Mouse (Mus musculus) cortical plate, adult 2 months (tissue): Measurements from ENCODE around the gene Tpgs1. TPM values are rescaled to one million over a fixed set of nuclear protein-coding genes. Genes with fewer than 3 reads are reported as not detected.

Source experiments
- H3K27ac ChIP-seq: fragments of 200-500 bp; 2 replicates; pipeline ENCODE4 v1.5.1; 2012; ENCODE audit warnings: low read length, control low read depth, inconsistent platforms; ENCODE audit not compliant: insufficient read depth
- H3K4me1 ChIP-seq: fragments of 200-500 bp; 2 replicates; pipeline ENCODE4 v1.6.1; 2011; ENCODE audit warnings: low read length; ENCODE audit not compliant: control insufficient read depth, insufficient read depth
- H3K4me3 ChIP-seq: fragments of 200-500 bp; 2 replicates; pipeline ENCODE4 v1.5.1; 2011; ENCODE audit warnings: mild to moderate bottlenecking, low read length, control low read depth; ENCODE audit not compliant: insufficient read depth
- CTCF ChIP-seq: fragments of 200-500 bp; IDR thresholded peaks from 2 replicates; pipeline ENCODE4 v1.5.1; 2011; ENCODE audit warnings: mild to moderate bottlenecking, control low read depth, low read length; ENCODE audit not compliant: insufficient read depth; ENCODE audit errors: extremely low read depth
- POLR2A ChIP-seq: fragments of 200-500 bp; IDR thresholded peaks from 2 replicates; pipeline ENCODE4 v1.6.1; 2011; ENCODE audit warnings: mild to moderate bottlenecking, low read length, control low read depth; ENCODE audit not compliant: insufficient read depth; ENCODE audit errors: extremely low read depth
- polyA plus RNA-seq: library from polyadenylated mRNA; depleted of rRNA; stranded (reverse); fragments of >200 nt; gene quantifications from 2 replicates; pipeline ENCODE4 v1.2.3, GENCODE M21; 2012

Tpgs1 gene
- polyA plus RNA-seq, 1 experiment: 87.5 TPM

DNA sequence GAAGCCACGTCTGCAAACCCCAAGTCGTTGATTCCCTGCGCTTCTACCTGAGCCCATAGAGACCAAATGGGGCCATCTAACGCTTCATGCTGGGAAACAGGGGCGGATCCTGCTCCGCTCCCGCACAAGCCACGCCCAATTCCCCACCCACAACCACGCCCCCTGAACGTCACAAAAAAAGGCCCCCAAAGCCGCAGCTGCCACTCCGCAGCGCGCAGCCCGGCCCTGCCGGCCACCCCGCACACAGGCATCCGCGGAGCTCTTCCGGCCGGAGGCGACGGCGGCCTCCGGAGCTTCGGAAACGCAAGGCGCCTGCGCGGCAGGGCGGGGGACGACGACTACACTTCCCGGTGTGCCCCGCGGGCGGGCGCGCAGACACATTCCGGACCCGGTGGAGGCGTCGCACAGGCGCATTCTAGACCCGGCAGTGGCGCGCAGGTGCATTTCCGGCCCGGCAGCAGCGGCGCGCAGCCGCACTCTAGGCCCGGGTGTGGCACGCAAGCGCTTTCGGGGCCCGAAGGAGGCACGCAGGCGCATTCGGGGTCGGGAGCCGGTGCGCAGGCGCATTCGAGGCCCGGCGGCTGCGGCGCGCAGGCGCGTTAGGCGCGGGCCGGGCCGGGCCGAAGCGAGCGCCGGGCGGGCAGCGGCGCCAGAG is 12.5 kb downstream of the Tpgs1 start, which contains the start of gene Cdc34:
Cdc34 (plus strand) TSS at position 605 of the 655 bp plus-strand sequence.
- Histone ChIP-seq H3K4me3 (peak within 1 kb of the TSS; percentile 94), H3K27ac (peak within 1 kb of the TSS; percentile 25; the same call in 1 of the 2 replicates), H3K4me1 (no peaks in the 10 kb centered on the region; the same call in 1 of the 2 replicates)
- TF ChIP-seq CTCF (no peak), POLR2A (peak; percentile 79)

GRCm38 (mm10) chr10:79682551-79682915 is 13.4 kb downstream of the Tpgs1 start:
- TF ChIP-seq POLR2A (no peak), CTCF (no peak)

GRCm38 (mm10) chr10:79682916-79683582 is 13.9 kb downstream of the Tpgs1 start:
- H3K4me3 ChIP-seq: peak overlapping the region; percentile 94
- H3K4me1 ChIP-seq: no peaks in the 10 kb centered on the region; the same call in 1 of the 2 replicates
- no peak overlapping the region for H3K27ac ChIP-seq
- no peak for TF ChIP-seq POLR2A
- TF ChIP-seq CTCF: peak; percentile 47; the same call in 1 of the 2 replicates

More at GRCm38 (mm10) chr10:79682551-79682915, 13.4 kb downstream of the Tpgs1 start:
- Histone ChIP-seq H3K27ac (no peak overlapping the region), H3K4me1 (no peaks in the 10 kb centered on the region; the same call in 1 of the 2 replicates), H3K4me3 (peak overlapping the region; percentile 94)

- no peak overlapping the region for H3K27ac ChIP-seq
Measured at GRCm38 (mm10) chr10:79683726-79684640, 14.8 kb downstream of the Tpgs1 start.

GRCm38 (mm10) chr10:79684770-79685600 is 15.8 kb downstream of the Tpgs1 start:
- Histone ChIP-seq H3K27ac (no peak overlapping the region), H3K4me1 (no peaks in the 10 kb centered on the region; the same call in 1 of the 2 replicates), H3K4me3 (no peak overlapping the region; the same call in 1 of the 2 replicates)
- no peak for TF ChIP-seq CTCF
- no peak for TF ChIP-seq POLR2A

More at GRCm38 (mm10) chr10:79683726-79684640, 14.8 kb downstream of the Tpgs1 start:
- Histone ChIP-seq H3K4me1 (no peaks in the 10 kb centered on the region; the same call in 1 of the 2 replicates), H3K4me3 (peak overlapping the region; percentile 94; the same call in 1 of the 2 replicates)
- TF ChIP-seq POLR2A (no peak), CTCF (no peak)

GRCm38 (mm10) chr10:79686219-79686618 is 17.1 kb downstream of the Tpgs1 start:
- Histone ChIP-seq H3K27ac (no peak overlapping the region), H3K4me3 (no peak overlapping the region), H3K4me1 (no peaks in the 10 kb centered on the region; the same call in 1 of the 2 replicates)
- TF ChIP-seq CTCF: no peak
- no peak for TF ChIP-seq POLR2A

GRCm38 (mm10) chr10:79686691-79687090 is 17.5 kb downstream of the Tpgs1 start:
- H3K4me3 ChIP-seq: no peak overlapping the region
- no peak for TF ChIP-seq POLR2A
- TF ChIP-seq CTCF: no peak
- no peak overlapping the region for H3K27ac ChIP-seq
- no peaks in the 10 kb centered on the region; the same call in 1 of the 2 replicates for H3K4me1 ChIP-seq

DNA sequence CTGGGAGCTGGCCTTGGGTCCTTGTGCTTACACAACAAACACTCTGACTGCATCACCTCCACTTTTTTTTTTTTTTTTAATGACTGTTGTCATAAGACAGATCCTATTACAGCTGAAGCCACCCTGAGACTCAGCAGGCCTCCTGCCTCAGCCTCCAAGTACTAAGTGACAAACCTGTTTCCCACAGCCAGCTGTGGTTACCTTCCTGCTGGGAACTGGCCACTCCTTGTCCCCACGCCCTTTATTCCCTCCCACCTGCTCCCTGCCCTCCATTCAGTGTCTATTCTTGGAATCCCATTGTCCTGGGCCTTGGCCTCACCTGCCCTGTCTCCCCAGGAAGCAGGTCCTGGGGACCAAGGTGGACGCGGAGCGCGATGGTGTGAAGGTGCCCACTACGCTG is 18.3 kb downstream of the Tpgs1 start:
- no peak overlapping the region for H3K27ac ChIP-seq
- TF ChIP-seq CTCF (no peak), POLR2A (no peak)
- no peak overlapping the region for H3K4me3 ChIP-seq
- no peaks in the 10 kb centered on the region; the same call in 1 of the 2 replicates for H3K4me1 ChIP-seq

- TF ChIP-seq POLR2A: no peak
- no peak for TF ChIP-seq CTCF
- H3K27ac ChIP-seq: no peak within 1 kb of the TSS
- no peak within 1 kb of the TSS for H3K4me3 ChIP-seq
- no peaks in the 10 kb centered on the region for H3K4me1 ChIP-seq
Measured at GRCm38 (mm10) chr10:79688720-79689119, 19.6 kb downstream of the Tpgs1 start, which contains the start of gene Gzmm. Gene Gzmm, plus strand, starts transcription at chr10:79689020.
